Mouse (Mus musculus) granulocyte monocyte progenitor cell, adult 5-6 weeks (primary cell): ENCODE measurements at regions not wholly inside any gene's neighbourhood (a gene's known extent, or its start where the extent isn't known, plus 50 kb on each side); places are given as distances from the start of the nearest gene placed in this dataset.

Source experiments
- ATAC-seq: replicated peaks from 2 replicates; pipeline ENCODE4 v1.8.0; 2016; ENCODE audit warnings: mild to moderate bottlenecking, moderate TSS enrichment, inconsistent platforms; ENCODE audit not compliant: poor library complexity, severe bottlenecking

DNA sequence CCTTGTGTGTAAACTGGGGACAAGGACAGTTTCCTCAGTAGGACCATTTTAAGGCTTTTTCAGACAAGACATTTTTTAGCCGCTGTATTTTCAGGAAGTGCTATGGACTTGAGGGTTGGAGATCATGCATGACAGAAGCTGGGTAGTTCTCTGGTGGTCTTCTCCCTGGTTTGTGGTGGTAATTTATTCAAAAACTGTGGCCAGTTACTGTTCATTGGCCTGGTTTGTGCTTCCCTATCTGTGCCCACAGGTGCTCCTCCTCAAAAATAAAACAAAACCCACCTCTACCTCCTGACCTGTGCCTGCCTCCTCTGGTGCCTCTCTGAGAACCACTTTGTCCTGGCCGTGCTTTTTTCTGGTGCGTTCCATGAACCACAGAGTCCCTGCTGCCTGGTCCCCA is 177.3 kb upstream of the Mrps10 start:
- 0 out of 2 replicates have a peak, but pooled peaks have one; percentile 31 for ATAC-seq

DNA sequence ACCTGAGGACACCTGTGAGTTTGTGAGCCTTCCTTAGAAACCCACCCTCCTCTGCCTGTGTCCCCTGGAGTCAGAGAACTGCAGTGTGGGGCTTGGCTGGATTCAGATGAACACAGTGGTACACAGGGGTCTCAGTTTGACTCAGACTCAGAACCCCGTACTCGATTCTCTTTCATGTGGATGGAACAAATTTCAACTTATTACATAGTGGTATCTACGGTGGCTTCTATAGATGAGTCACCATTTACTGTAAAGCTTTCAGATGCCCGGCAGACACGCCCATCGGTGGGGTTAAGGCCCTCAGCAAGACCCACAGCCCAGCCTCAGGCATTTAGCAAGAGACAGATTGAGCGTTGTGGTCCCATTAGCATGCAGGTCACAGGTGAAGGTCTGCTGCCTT is 178.9 kb upstream of the Mrps10 start:
- no peak for ATAC-seq

DNA sequence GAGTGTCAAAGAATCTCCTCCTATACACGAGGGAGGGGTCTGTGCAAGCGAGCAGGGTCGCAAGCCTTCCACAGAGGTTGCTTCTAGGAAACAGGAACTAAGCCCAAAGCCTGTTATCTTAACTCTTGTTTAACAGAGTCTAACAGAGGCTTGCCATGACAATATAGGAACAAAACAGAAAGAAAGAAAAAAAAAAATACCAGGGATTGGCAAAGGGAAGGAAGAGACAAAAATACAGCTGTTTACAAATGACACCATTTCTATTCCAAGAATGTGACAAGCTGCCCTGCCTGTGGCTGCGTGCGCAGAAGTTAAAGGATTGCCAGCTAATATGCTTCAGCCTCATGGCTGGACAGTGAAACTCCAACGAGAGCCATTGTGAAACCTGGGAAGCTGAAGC is 173.8 kb upstream of the Ubr2 start:
- peak; percentile 89 for ATAC-seq

DNA sequence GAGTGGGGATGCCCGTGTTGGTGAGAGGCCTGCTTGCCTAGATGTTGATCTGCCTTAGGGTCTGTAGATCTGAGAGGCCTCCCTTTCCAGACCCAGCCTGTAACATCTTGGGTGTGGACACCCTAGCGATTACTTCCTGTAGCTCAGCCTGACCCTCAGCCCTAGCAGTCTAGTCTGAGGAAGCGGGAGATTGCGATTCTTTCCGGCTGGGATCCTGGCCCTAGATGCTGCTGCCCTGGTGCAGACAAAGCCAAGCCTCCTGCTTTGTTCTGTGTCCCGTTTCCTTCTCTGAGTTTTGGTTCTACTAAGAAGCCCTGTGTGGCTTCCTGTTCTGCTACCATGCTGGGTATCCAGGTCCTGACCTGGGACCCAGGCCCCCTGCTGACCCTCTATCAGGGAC is 171.8 kb upstream of the Ubr2 start:
- ATAC-seq, result peak; percentile 24; the same call in 1 of the 2 replicates

DNA sequence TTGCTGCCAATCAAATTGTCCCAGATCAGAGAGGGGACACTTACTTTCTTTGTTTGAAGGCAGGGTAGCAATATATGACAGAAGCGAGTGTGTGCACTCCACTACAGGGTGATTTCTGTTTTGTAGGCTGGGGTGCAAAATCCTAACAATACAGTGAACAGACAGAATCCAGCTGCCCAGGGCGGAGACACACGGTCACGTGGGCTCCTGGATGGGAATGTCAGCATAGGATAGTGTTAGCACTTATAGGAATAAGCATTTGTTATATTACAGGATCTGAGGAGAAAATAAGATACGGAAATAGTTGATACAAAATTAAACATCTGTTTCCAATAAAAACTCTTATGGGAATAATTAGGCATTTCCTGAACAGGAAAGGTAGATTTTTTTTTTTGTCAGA is 169.1 kb upstream of the Ubr2 start:
- ATAC-seq, result no peak

DNA sequence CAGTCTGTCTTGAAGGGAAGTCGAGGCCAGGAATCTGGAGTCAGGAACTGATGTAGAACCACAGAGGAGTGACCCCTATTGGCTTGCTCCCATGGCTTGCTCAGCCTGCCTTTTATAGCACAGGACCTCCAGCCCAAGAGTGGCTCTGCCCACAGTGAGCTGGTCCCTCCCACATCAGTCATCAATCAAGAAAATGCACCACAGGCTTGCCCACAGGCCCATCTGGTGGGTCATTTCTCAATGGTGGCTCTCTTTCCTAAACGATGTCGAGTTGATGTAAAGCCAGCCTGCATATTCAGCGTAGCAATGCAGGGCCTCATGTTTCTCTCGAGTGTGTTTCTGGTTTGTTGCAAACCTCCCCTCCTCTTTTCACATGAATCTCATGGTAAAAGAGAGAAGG is 168.3 kb upstream of the Ubr2 start:
- no peak for ATAC-seq

DNA sequence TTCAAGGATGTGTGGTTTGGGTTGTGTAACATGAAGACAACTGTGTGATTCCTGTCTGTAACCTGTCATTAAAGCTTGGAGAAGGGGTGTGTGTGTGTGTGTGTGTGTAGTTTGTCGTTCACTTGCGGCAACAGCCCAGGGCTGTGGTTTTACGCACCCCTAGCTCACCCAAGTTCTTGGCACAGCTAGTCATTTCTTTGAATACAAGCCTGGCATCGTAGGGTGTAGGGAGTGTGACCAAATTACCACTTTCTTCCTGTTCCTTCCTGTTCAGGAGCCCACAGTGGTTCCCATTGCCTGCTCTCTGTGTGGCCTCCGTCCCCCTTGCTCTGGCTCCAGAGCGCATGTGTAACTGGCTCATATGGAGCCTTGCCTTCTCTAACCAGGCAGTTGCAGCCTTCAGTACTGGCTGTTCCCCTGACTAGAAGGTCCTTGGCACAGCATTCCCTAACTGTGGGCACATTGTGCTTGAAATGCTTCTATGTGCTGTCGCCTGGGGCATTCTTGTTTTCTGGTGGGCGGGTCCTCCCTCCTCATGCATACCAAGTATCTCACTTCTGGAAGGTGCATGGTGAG is 167.4 kb upstream of the Ubr2 start:
- peak; percentile 68 for ATAC-seq

DNA sequence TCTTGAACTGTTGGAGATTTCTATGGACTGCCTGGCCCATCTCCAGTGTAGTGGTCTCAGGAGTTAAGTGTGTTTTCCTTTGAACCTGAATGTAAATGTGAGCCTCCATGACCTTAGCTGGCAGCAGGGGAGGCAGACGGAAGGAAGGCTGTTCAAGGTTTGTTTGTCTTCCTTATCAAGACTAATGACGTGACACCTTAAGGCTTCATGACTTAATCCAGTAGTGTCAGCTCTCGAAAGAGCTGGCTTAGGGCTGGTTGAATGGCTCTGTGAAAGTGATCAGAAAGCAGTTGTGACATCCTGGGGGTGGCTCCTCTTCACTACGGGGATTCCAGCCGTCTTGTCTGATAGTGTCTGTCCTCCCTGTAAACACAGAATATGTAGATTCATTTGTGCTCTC is 166.0 kb upstream of the Ubr2 start:
- ATAC-seq, result no peak

DNA sequence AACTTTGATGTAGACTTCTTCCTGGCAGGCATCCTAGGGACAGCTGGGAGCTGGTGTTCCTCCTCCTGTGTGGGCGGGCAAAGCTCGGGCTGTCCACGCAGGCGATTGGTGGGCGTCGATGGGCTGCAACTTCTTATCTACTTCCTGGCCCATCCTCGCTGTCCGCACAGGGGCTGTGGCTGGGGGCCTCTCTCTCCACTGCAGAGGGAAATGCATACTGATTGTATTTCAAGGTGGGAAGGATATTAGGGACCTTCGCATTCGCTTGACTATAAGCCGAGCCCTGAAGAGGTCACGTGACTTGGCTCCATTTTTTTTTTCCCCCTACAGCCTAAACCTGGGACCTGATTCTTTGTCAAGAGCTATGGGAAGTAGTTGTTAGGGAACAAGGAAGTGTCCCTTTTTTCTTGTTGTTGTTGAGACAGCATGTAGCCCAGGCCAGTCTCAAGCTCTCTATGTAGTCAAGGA is 164.4 kb upstream of the Ubr2 start:
- peak; percentile 78 for ATAC-seq

DNA sequence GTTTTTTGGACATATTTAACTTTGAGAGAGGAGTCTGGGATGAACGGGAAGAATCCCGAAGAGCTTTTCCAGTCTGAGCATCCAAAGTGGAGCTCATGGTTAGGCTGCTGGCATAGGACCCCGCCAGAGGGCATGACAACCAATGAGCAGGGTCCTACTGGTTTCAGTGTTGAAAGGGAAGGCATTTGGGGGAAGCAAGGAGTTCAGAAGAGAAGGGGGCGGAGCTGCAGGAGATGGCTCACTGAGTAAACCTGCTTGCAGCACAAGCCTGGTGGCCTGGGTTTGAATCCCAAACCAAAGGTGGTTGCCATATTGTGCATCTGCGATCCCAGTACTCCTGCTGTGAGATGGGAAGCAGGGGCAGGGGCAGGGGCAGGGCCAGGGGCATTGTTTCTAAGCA is 161.4 kb upstream of the Ubr2 start:
- ATAC-seq, result no peak

DNA sequence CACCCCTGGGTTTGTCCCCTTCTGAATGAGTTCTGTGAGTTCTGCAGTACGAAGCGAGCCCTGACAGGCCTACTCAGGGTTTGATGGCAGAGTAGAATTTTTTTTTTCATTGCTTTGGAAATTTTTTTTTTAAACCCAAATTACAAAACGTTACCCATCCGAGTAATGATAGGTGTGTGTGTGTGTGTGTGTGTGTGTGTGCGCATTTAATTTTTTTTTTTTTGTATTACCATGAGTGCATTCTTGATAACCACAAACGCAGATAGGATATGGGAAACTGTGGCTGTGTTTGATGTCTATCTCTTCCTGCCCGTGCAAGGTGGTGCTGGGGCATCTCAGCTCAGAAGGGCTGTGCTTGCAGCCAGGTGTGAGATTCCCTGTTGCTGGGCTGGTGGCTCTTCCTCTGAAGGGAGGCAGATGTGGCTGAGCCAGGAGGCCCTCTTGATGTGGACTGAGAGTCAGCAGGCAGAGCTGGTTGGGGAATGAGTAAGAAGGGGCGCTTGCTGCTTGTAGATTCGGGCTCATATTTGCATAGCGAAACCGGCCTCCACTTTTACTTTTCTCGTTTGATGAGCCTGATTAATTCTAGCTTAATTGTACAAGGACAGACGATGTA is 160.7 kb upstream of the Ubr2 start:
- no peak for ATAC-seq

DNA sequence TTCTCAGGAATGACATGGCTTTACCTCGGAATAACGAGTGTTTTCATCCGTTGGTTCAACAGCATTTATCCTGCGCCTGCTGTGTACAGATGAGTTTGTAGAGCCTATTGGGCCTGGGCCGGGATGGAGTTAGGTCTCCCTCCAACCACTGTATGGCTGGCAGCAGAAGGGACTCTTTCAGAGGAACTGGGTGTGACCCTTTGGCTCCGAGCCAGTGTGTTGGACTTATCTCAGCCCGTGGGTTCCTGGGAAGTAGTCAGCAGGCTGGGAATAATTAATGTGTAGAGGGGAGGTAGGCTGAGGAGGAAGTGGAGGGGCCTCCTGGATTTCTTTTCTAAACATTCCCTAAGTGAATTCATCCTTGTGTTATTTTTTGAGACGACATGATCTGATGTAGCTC is 157.7 kb upstream of the Ubr2 start:
- no peak for ATAC-seq

DNA sequence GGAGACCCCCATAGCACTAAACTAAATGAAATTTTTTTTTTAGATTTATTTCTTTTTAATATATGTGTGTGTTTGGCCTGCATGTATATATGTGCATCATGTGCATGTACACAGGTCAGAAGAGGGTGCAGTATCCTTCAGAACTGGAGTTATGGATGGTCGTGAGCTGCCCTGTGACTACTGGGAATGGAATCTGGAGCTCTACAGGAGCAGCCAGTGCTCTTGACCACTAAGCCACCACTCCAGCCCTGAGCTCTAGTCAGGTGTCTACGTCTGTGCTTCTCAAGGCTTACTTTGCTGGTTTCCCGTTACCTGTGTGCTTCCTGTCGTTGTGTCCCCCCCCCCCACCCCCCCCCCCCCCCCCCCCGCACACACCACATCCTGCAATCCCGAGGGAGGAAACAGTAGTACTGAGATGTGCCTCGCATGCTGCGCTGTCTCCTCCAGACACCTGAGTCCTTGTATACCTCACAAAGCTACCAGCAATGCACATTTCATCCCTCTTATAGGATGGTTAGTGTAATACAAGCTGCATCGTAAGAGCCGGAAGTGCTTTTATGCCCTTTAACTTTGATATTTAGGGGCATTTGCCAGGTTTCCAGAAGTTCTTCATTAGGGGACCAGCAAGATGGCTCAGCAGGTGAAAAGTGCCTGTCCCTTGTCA is 153.5 kb upstream of the Ubr2 start:
- no peak for ATAC-seq

DNA sequence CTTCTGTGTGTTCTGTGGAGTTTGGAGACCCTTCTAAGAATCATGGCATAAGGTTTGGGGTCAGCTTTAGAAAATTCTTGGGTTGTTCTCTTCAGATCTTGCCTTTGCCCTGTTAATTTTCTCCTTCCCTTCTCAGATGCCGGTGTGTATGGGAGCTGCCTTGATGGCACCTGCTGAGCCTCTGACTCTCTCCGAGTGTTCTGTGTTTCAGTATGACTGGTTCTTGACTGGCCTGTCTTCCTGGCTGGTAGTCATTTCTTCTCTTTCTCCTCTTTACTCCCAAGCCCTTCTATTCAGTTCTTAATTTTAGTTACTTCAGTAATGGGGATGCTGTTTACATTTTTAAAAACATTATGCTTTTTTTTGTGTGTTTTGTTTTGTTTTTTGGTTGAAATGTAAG is 152.1 kb upstream of the Ubr2 start:
- ATAC-seq, result no peak

DNA sequence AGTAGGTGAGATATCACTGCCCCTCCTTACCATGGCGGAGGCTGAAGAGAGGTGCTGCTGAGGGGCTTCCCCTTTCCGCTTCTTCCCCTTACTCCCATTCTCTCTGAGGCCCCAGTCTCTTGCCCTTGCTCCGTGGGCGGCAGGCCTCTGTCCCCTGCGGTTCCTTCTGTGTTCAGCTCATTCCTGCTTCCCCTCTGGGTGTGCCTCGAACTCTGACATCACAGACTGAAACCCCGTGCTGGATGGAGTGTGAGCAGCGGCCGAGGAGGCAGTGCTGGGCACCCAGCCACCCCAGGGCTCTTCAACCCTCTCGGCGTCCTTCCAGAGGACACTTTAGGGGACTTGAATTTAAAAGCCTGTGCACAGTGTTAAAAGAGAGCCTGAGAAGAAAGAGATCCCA is 145.9 kb upstream of the Ubr2 start:
- ATAC-seq, result peak; percentile 88

DNA sequence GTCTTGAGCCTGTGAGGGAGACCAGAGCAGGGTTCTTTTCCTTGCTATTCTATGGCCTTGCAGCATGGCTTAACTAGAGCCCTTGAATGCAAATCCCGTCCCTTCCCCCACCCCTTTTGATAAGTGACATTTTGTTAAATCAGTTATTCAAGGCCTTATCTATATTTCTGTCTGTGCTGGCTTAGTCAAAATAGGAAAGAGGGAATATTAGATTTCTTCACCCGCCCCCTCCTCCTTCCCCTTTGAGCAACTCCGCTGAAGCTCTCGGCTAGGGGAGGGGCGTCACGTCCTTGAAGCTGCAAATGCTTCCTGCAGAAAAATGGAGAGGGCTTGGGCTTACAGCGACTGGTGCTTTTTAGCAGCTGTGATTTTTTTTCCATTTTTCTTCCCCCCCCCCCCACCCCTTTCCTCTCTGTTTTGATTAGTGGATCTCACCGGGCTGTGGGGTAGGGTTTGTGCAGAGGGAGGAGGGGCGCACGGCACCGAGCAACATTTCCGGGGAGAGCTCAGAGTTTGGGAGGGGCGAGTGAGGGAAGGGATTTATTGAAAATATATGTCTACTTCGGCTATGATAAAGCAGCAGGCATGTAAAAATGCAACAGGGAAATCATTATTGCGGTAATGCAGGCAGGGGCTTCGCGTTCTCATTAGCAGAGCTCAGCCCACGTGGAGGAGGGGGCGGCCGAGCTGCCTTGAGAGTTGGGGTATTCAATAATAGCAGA is 141.4 kb upstream of the Ubr2 start:
- no peak; the same call in 1 of the 2 replicates for ATAC-seq

DNA sequence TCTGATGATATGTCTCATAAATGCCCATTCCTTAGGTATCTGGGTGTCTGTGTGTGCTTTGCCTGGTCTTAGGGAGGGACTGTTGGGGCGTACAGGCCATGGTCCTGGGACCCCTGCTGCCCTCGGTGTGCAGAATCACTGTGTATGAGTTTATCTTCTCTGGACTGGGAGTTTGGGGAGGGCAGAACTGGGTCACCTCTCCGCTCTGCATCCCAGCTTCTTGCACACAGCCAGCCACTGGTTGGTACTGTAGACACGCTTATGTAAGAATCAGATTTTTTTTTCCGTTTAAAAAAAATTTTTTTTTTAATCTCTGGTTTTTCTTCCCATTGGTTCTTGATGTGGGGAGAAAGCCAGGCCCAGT is 140.8 kb upstream of the Ubr2 start:
- no peak for ATAC-seq

DNA sequence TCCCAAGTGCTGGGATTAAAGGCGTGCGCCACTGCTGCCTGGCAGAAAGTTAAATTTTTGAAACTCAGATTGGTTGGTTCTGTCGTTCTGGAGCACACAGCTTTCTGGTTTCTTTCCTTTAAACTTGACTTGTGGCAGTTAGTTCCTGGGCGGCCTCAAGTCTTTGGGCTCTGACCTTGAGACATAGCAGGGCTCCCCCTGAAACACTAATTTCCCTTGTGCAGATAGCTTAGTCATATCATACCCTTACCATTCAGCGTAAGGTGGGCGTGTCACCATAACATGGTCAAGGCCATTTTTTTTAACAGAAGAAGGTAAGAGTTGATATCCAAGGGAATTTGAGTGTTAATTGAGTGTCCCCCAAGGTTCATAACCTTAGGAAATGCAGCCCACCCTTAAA is 140.3 kb upstream of the Ubr2 start:
- ATAC-seq, result no peak

DNA sequence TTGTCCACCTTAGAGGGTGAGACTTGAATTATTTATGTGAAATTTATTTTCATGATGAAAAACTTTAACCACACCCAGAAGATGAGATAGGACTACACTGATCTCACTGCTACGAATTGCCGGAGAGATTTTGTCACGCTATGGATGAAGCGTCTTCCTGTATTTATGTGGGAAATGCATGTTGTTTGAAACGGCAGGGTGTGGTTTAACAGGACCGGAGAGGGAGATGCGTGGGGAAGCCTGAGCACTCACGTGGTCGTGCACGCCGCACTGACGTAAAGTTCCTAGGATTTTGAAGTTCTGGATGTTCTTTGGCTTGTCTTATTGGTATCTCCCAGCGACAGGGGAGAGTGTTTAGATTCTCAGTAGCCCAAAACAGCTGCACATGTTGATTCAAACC is 139.3 kb upstream of the Ubr2 start:
- no peak for ATAC-seq

DNA sequence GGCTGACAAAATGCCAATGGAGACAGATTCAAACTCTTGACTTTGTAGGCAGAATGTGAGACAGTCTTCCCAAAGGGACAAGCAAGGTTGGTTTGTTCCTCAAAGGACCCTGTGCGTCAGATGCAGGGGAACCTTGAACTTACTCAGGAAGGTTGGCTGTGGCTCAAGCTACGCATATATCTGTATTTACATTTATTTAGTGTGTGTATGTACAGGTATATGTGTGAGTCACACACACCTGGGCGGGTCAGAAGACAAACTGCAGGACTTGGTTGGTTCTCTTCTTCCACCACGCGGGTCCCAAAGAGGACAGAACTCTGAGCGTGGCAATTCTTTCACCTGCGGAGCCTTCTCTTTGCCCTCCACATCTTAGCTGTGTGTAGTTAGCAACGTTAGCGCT is 138.8 kb upstream of the Ubr2 start:
- ATAC-seq, result no peak

DNA sequence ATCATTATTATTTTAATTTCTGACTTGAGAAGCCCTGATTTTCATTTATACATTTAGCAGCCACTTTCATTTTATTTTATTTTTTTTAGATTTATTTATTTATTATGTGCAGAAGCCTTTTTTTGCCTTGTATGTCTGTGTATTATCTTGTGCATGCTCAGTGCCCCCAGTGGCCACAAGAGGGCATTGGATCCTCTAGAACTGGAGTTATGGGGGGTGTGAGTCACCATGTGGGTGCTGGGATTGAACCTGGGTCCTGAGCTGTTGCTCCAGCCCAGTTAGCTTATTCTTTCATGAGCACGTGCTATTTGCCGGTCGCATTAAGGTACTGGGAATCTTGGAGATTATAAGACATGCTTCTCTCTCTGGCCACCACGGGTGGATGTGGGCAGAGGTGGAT is 136.3 kb upstream of the Ubr2 start:
- ATAC-seq, result peak; percentile 50; the same call in 1 of the 2 replicates
